Mouse (Mus musculus) intestine, postnatal 0 days (tissue): ENCODE results near the gene Gm13078. TPM values are rescaled to one million over a fixed set of nuclear protein-coding genes. Genes with fewer than 3 reads are reported as not detected.

Source experiments
- ATAC-seq: fragments of 200-750 bp; cut with Nextera tagmentation; 2 replicates; pipeline ENCODE4 v1.8.0; 2017; ENCODE audit warnings: mild to moderate bottlenecking, moderate TSS enrichment, moderate library complexity
- H3K27ac ChIP-seq: fragments of 300-500 bp; sonication (generic); 2 replicates; pipeline ENCODE4 v1.5.1; 2014; ENCODE audit warnings: mild to moderate bottlenecking, low read depth, low read length, moderate library complexity
- H3K27me3 ChIP-seq: fragments of 300-500 bp; sonication (generic); replicated peaks from 2 replicates; pipeline ENCODE4 v1.6.1; 2014; ENCODE audit warnings: low read length, mixed read lengths; ENCODE audit not compliant: control insufficient read depth, insufficient read depth
- H3K36me3 ChIP-seq: fragments of 300-500 bp; sonication (generic); 2 replicates; pipeline ENCODE4 v1.6.1; 2014; ENCODE audit warnings: mild to moderate bottlenecking, moderate library complexity; ENCODE audit not compliant: control insufficient read depth, insufficient read depth
- H3K4me1 ChIP-seq: fragments of 300-500 bp; sonication (generic); replicated peaks from 2 replicates; pipeline ENCODE4 v1.6.1; 2014; ENCODE audit warnings: antibody characterized with exemption, low read length, mixed read lengths; ENCODE audit not compliant: control insufficient read depth, insufficient read depth
- H3K4me2 ChIP-seq: fragments of 300-500 bp; sonication (generic); replicated peaks from 2 replicates; pipeline ENCODE4 v1.6.1; 2014; ENCODE audit warnings: low read depth, mild to moderate bottlenecking, moderate library complexity
- H3K4me3 ChIP-seq: fragments of 300-500 bp; sonication (generic); 2 replicates; pipeline ENCODE4 v1.5.1; 2014; ENCODE audit warnings: low read depth, low read length
- H3K9ac ChIP-seq: fragments of 300-500 bp; sonication (generic); 2 replicates; pipeline ENCODE4 v1.6.1; 2014; ENCODE audit warnings: mild to moderate bottlenecking, low read depth, low read length
- H3K9me3 ChIP-seq: fragments of 300-500 bp; sonication (generic); 2 replicates; pipeline ENCODE4 v1.6.1; 2016; ENCODE audit warnings: mixed run types; ENCODE audit not compliant: control insufficient read depth
- CTCF ChIP-seq: sonication (generic); IDR thresholded peaks from 2 replicates; pipeline ENCODE4 v1.5.1; 2016; ENCODE audit warnings: low read depth, mild to moderate bottlenecking, control low read depth, antibody characterized with exemption, moderate library complexity
- WGBS: fragments of 180-500 bp; shearing (Covaris S2); extraction: QIAGEN DNeasy Blood & Tissue Kit; methylation state at CpG from one replicate; pipeline ENCODE4 v1.1.7; 2014; 5-methylcytosine and 5-hydroxymethylcytosine counted together
- polyA plus RNA-seq: library from polyadenylated mRNA; unstranded; fragments of >200 nt; fragmentation: Nextera tagmentation; extraction: Ambion mirVana; gene quantifications from 2 replicates; pipeline ENCODE4 v1.2.1, GENCODE M21; 2015

The Gm13078 gene
- polyA plus RNA-seq: not detected in 2 replicates

GRCm38 (mm10) chr4:143719155-143719554, at the start of gene Gm13078:
Gene Gm13078 (plus strand): TSS chr4:143719455.
- TF ChIP-seq CTCF: no peak
- no peak within 1 kb of the TSS for H3K9ac ChIP-seq
- peaks cover 4% of the 10 kb centered on the region for H3K9me3 ChIP-seq
- H3K4me3 ChIP-seq: no peak within 1 kb of the TSS
- H3K27me3 ChIP-seq: no peaks in the 10 kb centered on the region
- WGBS: 72% methylated on average over 1 of the region's 1 CpGs
- H3K36me3 ChIP-seq: no peaks in the 10 kb centered on the region
- H3K4me1 ChIP-seq: no peaks in the 10 kb centered on the region
- no peak within 1 kb of the TSS for H3K4me2 ChIP-seq
- ATAC-seq: no peak
- no peak within 1 kb of the TSS for H3K27ac ChIP-seq

GRCm38 (mm10) chr4:143702611-143703010, 16.6 kb upstream of the Gm13078 start, which contains the start of gene Gm13089:
Gene Gm13089 (minus strand): TSS chr4:143702711.
- no peaks in the 10 kb centered on the region for H3K27me3 ChIP-seq
- no peak within 1 kb of the TSS for H3K27ac ChIP-seq
- H3K36me3 ChIP-seq: no peaks in the 10 kb centered on the region
- H3K4me3 ChIP-seq: no peak within 1 kb of the TSS
- 82% methylated on average over 2 of the region's 2 CpGs for WGBS
- ATAC-seq: no peak
- TF ChIP-seq CTCF: no peak
- H3K4me2 ChIP-seq: no peak within 1 kb of the TSS
- H3K4me1 ChIP-seq: no peaks in the 10 kb centered on the region
- H3K9ac ChIP-seq: no peak within 1 kb of the TSS
- H3K9me3 ChIP-seq: peaks cover 14% of the 10 kb centered on the region; the same call in 1 of the 2 replicates

Other genes with a start within 250 kb of the Gm13078 start
- not detected in 2 replicates for gene Gm13043, start 208.1 kb upstream of the Gm13078 start, polyA plus RNA-seq
- gene Gm13040, start 183.5 kb upstream of the Gm13078 start, polyA plus RNA-seq: not detected in 2 replicates
- gene BC080695, start 167.8 kb upstream of the Gm13078 start, polyA plus RNA-seq: not detected in 2 replicates
- not detected in 2 replicates for gene Gm13057, start 167.7 kb upstream of the Gm13078 start, polyA plus RNA-seq
- gene Gm13083, start 104.5 kb upstream of the Gm13078 start, polyA plus RNA-seq: not detected in 2 replicates
- gene Gm13088, start 62.2 kb upstream of the Gm13078 start, polyA plus RNA-seq: not detected in 2 replicates
- gene Gm13089, start 16.7 kb upstream of the Gm13078 start, polyA plus RNA-seq: not detected in 2 replicates
- not detected in 2 replicates for gene Gm13023, start 69.9 kb downstream of the Gm13078 start, polyA plus RNA-seq
- not detected in 2 replicates for gene Gm13084, start 96.6 kb downstream of the Gm13078 start, polyA plus RNA-seq
- gene Gm13103, start 127.0 kb downstream of the Gm13078 start, polyA plus RNA-seq: not detected in 2 replicates
- not detected in 2 replicates for gene Pramef6, start 180.9 kb downstream of the Gm13078 start, polyA plus RNA-seq
- gene Pramef25, start 231.6 kb downstream of the Gm13078 start, polyA plus RNA-seq: not detected in 2 replicates
- gene Gm13101, start 247.5 kb downstream of the Gm13078 start, polyA plus RNA-seq: not detected in 2 replicates